Mouse (Mus musculus): ENCODE data around the gene Vipr1.

Gene Vipr1

DNA sequence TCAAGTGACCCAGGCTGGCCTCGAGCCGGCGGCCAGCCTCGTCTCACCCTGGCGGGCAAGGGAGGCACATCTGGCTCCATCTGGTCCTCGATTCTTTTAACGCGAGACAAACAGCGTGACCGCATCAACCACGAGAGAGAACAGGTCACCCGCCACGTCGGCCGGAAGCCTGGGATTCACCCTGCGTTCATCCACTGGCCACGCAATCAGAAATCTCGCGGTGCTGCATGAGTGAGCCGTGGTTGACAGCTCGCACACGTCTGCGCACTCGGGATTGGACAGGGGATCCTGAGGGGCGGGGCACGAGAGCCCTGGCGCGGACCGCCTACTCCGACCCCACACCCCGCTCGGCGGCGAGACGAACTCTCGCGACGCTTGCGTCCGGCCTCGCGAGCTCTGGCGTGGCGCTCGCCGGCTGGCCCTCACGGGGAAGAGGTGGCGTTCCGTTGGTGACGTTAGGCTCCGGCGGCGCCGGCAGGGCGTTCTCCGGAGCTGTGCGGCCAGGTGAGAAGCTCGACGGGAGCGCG is 76.3 kb downstream of the Vipr1 start, which contains the start of gene Nktr:
Nktr (plus strand) TSS at position 378 of the 527 bp plus-strand sequence.
- DNase-seq (ENCODE audit: low read depth, low spot score): peak; percentile 95

DNA sequence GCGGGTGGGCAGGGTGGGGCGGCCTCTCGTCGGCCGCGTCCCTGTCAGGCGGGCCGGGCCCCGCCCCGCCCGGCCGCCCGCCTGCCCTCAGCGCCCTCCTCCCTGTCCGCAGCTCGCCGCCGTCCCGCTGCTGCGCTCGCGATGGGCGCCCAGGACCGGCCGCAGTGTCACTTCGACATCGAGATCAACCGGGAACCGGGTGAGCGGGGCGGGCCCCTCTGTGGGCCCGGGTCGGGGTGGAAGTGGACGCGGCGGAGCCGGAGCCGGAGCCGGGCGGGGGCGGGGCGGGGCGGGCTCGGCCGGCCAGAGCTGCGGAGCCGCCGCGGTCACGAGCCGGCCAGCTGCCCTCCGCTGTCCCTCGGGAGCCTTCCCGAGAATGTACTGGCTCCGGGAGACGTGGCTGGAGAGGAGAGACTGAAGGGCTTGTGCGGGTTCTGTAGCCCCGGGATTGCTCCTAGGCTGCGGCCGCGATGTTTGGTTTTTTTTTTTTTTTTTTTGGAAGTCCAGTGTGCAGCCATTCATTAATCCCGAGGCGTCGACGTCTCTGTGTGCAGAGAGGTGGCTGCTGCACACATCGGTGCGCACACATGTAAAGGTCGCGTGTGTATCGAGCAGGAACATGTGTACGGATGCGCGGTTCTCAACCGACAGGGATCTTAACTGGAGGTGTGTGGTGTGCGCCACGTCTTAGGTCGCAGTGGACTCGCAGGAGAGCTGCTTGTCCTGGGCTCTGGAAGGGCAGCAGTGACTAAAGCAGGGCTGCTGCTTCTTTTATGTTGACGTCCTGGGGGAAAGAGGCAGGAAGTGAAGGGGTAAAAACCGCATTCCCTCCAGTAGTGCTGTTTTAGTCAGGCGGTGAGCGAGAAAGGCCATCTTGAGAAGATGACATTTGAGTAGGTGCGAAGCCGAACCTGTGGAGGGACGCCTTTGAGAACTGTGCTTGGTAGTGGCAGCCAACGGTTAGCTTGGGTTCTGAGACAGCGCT is 77.1 kb downstream of the Vipr1 start:
- no peak for DNase-seq (ENCODE audit: low read depth, low spot score)

Measured in retina, adult 2 months (tissue).